Mouse (Mus musculus) brain, embryonic 14.5 days (tissue): ENCODE results near the gene Lgals9. TPM values are rescaled to one million over a fixed set of nuclear protein-coding genes. Genes with fewer than 3 reads are reported as not detected.
"Not testable (repeated sequence)": the region's sequence is repeated elsewhere in the genome, so short reads cannot be mapped to it uniquely, and the experiment has no call there.

Source experiments
- DNase-seq: peaks from one replicate; pipeline ENCODE4 v3.0.0-alpha.2; 2011; ENCODE audit warnings: low read depth
- CTCF ChIP-seq: fragments of 200-500 bp; IDR thresholded peaks from 2 replicates; pipeline ENCODE4 v1.5.1; 2012; ENCODE audit warnings: inconsistent platforms, mild to moderate bottlenecking, moderate library complexity, borderline replicate concordance; ENCODE audit not compliant: insufficient read depth, insufficient read length; ENCODE audit errors: extremely low read depth
- POLR2A ChIP-seq: fragments of 200-500 bp; IDR thresholded peaks from 2 replicates; pipeline ENCODE4 v1.6.1; 2012; ENCODE audit warnings: mild to moderate bottlenecking, inconsistent platforms, borderline replicate concordance; ENCODE audit not compliant: poor library complexity, insufficient read depth, insufficient read length, severe bottlenecking; ENCODE audit errors: extremely low read depth
- polyA plus RNA-seq: library from polyadenylated mRNA; depleted of rRNA; stranded (reverse); fragments of >200 nt; gene quantifications from 2 replicates; pipeline ENCODE4 v1.2.3, GENCODE M21; 2012

Gene Lgals9
- polyA plus RNA-seq, 1 experiment, result 8.8 TPM

DNA sequence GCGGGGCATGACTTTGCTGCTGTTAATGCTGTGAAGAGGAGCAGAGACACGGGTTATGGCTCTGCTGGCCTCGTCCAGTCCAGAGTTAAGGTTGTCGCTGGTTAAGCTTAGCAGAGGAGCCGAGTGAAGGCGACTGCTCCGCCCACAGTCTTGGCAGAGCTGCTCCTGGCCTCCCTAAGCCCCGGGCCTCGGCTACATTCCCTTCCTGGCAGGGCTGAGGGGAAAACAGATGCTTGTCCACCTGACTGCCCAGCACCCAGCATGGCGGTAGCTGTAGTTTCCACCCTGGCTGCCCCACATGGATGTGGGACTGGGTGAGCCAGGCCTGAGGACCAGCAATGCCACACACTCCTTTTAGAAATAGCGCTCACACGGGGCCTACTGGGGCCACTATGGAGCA, 31.5 kb upstream of the Lgals9 start:
- no peak for DNase-seq
- TF ChIP-seq POLR2A, result no peak
- TF ChIP-seq CTCF, result no peak

DNA sequence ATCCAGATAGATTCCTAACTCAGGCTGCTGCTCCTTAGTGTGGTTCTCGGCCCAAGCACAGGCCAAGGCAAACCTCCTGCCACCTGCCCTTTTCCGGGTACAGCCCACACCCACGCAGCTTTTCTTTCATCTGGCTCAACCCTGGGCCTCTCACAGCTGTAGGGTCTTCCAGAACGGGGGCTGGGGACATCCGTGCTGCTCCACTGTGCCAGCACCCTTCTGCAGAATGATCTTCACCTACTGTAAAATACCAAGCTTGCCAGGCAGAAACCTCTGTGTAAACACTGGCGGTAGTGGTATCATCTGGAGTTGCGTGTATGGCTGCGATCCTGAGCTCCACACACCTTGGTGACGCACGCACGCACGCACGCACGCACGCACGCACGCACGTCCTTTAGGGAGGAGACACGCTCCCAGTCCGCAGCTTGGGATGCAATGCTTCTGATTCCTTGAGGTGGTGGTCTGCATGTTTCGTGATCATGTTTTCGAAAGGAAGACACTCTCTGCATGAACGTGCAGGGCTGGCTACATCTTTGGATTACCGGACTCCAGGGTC, 31.0 kb upstream of the Lgals9 start:
- DNase-seq, result no peak
- TF ChIP-seq CTCF, result no peak
- TF ChIP-seq POLR2A, result no peak

DNA sequence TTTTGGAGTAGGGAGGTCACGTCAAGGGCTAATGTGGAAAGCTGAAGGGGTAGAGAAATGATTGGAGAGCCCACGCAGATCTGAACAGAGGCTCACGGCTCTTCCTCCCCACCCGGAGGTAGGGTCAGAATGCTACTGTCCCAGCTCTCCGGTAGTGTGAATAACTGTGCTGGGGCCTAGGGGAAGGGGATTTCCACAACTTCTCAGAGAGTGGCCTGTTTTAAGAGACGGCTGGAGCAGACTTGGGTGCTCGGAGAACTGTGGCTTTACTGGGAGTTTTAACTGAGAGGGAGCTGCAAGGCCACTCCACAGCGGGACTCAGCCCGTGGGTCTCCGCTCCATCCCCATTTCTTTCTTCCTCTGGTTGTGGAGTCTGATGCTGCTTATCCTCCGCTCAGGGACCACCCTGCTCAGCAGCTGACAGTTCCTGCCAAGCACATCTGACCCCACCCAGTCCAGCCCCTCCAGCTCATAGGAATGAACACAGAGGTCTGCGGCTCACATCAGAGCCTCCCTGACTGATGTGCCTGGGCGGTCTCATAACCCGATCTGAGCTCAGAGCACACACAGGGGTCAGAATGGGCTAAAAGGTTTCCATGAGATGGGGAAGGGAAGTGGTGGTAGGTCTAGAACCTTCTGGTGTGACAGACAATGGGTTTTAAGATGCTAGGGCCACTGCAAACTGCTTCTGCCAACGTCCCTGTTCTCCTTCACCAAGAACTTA, 30.0 kb upstream of the Lgals9 start:
- no peak for DNase-seq
- TF ChIP-seq CTCF, result no peak
- TF ChIP-seq POLR2A, result no peak

DNA sequence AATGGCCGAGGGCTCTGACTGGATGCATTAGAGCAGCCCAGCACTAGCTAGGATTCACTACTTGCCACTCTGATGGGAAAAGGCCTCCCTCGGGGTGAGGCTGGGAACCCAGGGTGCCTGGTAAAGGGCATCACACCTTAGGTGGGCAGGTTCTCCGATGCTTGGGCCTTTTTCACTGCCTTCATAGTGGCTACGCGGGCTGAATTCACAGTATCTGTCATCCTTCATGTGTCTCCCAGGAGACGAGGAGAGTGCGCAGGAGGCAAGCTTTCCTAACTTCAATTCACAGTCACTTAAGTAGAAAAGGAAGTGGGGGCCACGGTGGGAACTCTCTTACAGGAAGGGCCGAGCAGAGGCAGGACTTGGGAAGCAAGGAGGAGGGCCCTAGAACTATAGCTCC, 29.1 kb upstream of the Lgals9 start:
- DNase-seq, result no peak
- TF ChIP-seq POLR2A (no peak), CTCF (no peak)

DNA sequence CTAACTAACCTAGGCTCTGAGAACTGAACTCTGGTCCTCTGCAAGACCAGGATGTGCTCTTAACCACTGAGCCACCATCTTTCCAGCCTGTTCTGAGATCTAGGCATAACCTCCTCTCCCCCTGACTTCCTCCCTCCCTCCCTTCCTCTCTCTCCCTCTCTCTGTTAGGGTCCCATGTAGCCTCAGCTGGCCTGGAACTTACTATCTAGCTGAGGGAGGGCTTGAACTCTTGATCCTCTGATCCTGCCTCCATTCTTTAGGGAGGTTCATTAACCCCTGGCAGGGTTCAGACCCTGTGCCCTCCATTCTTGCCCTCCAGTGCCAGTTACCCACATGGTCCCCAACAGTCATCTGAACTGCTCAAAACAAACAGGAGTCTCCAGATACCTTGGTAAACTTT, 28.3 kb upstream of the Lgals9 start:
- no peak for TF ChIP-seq POLR2A
- TF ChIP-seq CTCF, result no peak
- no peak for DNase-seq

DNA sequence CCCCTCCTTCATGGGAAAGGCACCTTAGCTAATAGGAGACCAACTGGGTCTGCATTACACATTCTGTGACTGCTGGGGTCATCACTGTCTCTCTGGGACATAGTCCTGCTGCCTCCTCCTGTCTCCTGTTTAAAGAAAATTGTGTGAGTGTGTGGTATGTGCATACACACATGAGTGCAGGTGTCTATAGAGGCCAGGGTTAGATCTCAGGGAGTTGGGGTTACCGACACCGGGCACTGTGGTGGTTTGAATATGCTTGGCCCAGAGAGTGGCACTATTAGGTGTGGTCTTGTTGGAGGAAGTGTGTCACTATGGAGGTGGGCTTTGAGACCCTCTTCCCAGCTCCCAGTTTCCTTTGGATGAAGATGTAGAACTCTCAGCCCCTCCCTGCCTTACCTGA, 27.8 kb upstream of the Lgals9 start:
- no peak for TF ChIP-seq POLR2A
- TF ChIP-seq CTCF, result no peak
- DNase-seq, result no peak

DNA sequence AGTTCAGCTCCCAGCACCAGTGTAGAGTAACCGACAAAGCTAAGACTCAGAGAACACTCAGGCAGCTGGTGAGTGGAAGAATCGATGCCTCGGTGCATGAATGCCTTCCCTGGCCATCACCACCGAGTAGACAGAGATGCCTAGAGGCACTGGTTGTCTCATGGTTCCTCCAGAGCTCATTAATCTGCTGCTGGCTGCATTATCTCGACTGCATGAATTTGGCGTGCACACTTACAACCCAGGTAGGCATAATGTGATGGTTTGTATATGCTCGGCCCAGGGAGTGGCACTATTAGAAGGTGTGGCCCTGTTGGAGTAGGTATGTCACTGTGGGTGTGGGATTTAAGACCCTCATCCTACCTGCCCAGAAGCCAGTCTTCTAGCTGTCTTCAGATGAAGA, 24.1 kb upstream of the Lgals9 start:
- DNase-seq, result no peak
- TF ChIP-seq CTCF, result no peak
- no peak for TF ChIP-seq POLR2A

DNA sequence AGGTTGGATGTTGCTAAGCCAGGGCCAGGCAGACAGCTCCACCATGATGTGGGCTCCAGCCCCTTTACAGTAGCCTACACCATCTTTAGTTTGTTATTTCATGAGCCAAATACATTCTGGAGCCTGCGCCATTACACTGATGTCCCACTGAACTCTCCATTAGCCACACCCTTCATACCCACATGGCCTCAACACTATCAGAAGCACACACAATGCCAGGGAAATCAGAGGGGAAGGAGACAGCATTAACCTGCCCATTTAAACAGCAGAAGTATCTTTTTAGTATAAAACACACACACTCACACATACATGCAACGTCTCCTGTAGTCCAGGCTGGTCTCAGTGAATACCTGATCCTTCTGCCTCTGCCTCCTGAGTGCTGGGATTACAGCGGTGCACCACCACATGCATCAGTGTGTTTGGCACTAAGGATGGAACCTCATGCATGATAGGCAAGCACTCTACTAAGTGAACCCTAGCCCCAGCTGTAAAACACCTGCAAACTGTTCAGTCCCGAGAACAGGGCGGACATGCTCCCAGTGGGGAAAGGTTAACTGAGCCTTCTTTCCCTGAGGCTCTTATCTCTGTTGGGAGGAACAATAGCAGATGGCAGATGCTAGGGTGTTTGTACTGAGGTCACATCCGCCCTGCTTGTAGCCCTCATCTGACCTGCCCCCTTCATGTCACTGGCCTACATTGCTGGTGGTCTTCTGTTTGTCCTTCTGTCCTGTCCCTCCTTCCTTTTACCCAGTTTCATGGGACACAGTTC, 23.4 kb upstream of the Lgals9 start:
- no peak for DNase-seq
- no peak for TF ChIP-seq CTCF
- no peak for TF ChIP-seq POLR2A

DNA sequence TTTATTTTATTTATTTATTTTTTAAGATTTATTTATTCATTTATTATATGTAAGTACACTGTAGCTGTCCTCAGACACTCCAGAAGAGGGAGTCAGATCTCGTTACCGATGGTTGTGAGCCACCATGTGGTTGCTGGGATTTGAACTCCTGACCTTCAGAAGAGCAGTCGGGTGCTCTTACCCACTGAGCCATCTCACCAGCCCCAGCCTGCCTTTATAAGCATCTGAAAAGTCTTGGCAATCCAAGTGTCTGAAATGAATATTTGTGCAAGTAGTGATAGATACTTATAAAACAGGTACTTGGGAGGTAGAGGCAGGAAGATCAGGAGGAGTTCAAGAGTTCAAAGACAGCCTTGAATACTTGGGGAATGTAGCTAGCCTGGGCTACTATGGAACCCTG, 22.6 kb upstream of the Lgals9 start:
- not testable (repeated sequence) for DNase-seq

DNA sequence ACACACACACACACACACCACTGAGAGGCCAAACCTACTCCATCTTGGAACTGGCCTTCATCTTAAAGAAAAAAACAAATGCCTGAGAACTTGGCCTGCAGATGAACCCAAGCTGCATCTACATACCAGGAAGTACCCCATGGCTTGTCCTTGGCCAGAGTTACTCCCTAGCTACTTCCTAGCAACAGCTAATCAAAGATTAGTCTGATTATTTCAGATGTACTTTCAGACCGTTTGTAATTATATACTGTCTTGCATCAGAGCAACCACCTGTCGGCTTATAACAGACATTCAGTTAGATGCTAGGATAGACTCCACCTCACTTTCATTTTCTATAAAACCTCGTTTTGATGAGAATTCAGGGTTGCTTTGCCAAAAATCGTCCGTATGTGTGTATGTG, 21.7 kb upstream of the Lgals9 start:
- no peak for TF ChIP-seq CTCF
- no peak for TF ChIP-seq POLR2A
- no peak for DNase-seq

DNA sequence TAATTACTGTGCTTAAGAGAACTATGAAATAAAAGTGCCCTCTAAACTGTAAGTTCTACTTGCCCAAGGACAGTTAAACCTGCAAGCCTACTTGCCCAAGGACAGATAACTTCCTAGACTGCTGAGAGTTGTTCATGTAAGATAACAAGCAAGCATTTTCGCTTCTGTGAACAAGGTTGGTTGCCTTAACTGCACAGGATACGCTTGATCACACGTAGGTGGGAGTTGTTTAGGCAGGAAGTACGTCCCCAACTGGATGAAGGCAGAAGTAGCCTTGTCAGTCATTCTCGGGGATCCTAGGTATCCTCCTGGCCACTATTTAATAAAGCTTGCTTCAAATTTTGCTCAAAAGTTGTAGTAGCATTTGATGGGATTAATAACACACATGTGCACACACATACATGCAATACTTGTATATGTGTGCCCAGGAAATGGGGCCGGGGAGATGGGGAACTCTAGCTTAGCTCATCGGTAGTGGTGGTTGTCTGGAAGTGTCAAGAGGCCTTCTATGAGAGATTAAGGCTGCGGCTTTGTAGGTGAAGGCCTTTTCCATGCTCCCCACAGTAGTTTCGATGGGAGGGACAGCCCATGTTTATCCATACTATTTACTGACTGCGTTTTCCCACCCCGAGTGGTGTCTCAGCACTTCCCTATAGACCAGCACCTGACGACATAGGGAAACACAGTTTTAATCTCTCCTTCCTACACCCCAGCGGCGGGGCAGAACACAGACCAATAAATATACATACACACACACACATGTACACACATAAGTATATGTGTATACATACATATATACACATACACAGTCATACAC, 21.0 kb upstream of the Lgals9 start:
- TF ChIP-seq POLR2A, result no peak
- TF ChIP-seq CTCF, result no peak
- DNase-seq, result no peak
